Mouse (Mus musculus) lung, embryonic 15.5 days (tissue): ENCODE results near the gene Nfe2. TPM values are rescaled to one million over a fixed set of nuclear protein-coding genes. Genes with fewer than 3 reads are reported as not detected.

ENCODE experiments used
- ATAC-seq: fragments of 200-750 bp; cut with Nextera tagmentation; 2 replicates; pipeline ENCODE4 v1.8.0; 2017; ENCODE audit warnings: moderate number of reproducible peaks, borderline replicate concordance; ENCODE audit not compliant: low FRiP score, low TSS enrichment; ENCODE audit errors: extremely low read depth
- H3K27ac ChIP-seq: fragments of 300-500 bp; sonication (generic); 2 replicates; pipeline ENCODE4 v1.5.1; 2015; ENCODE audit warnings: moderate library complexity, mild to moderate bottlenecking, inconsistent platforms
- H3K27me3 ChIP-seq: fragments of 300-500 bp; sonication (generic); 2 replicates; pipeline ENCODE4 v1.6.1; 2015; ENCODE audit warnings: inconsistent platforms
- H3K36me3 ChIP-seq: fragments of 300-500 bp; sonication (generic); 2 replicates; pipeline ENCODE4 v1.6.1; 2015; ENCODE audit warnings: inconsistent platforms
- H3K4me1 ChIP-seq: fragments of 300-500 bp; sonication (generic); 2 replicates; pipeline ENCODE4 v1.6.1; 2015; ENCODE audit warnings: inconsistent platforms
- H3K4me2 ChIP-seq: fragments of 300-500 bp; sonication (generic); 2 replicates; pipeline ENCODE4 v1.6.1; 2015; ENCODE audit warnings: inconsistent platforms, mild to moderate bottlenecking, moderate library complexity
- H3K4me3 ChIP-seq: fragments of 300-500 bp; sonication (generic); 2 replicates; pipeline ENCODE4 v1.5.1; 2015; ENCODE audit warnings: mild to moderate bottlenecking, inconsistent platforms
- H3K9ac ChIP-seq: fragments of 300-500 bp; sonication (generic); 2 replicates; pipeline ENCODE4 v1.6.1; 2015; ENCODE audit warnings: inconsistent platforms
- H3K9me3 ChIP-seq: fragments of 300-500 bp; sonication (generic); 2 replicates; pipeline ENCODE4 v1.6.1; 2016; ENCODE audit warnings: inconsistent platforms
- WGBS: fragments of 180-500 bp; shearing (Covaris S2); methylation state at CpG from one replicate; pipeline ENCODE4 v1.1.7; 2015; 5-methylcytosine and 5-hydroxymethylcytosine counted together
- polyA plus RNA-seq: library from polyadenylated mRNA; unstranded; fragments of >200 nt; fragmentation: Nextera tagmentation; extraction: Ambion mirVana; gene quantifications from 2 replicates; pipeline ENCODE4 v1.2.1, GENCODE M21; 2015

Gene Nfe2
- 3.6 and 4.7 TPM in 2 replicates for polyA plus RNA-seq

GRCm38 (mm10) chr15:103257790-103258728 is at the start of gene Nfe2:
Nfe2 (minus strand) TSS chr15:103258403.
- Histone ChIP-seq H3K36me3 (no peaks in the 10 kb centered on the region), H3K4me1 (peaks cover 26% of the 10 kb centered on the region), H3K27ac (no peak within 1 kb of the TSS), H3K4me2 (peak within 1 kb of the TSS; percentile 45), H3K4me3 (peak within 1 kb of the TSS; percentile 9; the same call in 1 of the 2 replicates), H3K9me3 (no peaks in the 10 kb centered on the region), H3K27me3 (no peaks in the 10 kb centered on the region), H3K9ac (no peak within 1 kb of the TSS)
- WGBS: 9% methylated on average over 15 of the region's 15 CpGs
- ATAC-seq: peak; percentile 87

GRCm38 (mm10) chr15:103307125-103307524 is 48.9 kb upstream of the Nfe2 start:
- no peak overlapping the region for H3K4me3 ChIP-seq
- H3K9ac ChIP-seq: peak overlapping the region; percentile 41
- no peak for ATAC-seq
- H3K9me3 ChIP-seq: no peaks in the 10 kb centered on the region
- 0 out of 2 replicates have a peak overlapping the region, but pooled peaks have one; percentile 95 for H3K27ac ChIP-seq
- peaks cover 6% of the 10 kb centered on the region; the same call in 1 of the 2 replicates for H3K27me3 ChIP-seq
- 2% methylated on average over 7 of the region's 7 CpGs for WGBS
- peaks cover 54% of the 10 kb centered on the region for H3K4me1 ChIP-seq
- peak overlapping the region; percentile 41 for H3K4me2 ChIP-seq
- no peaks in the 10 kb centered on the region for H3K36me3 ChIP-seq

DNA sequence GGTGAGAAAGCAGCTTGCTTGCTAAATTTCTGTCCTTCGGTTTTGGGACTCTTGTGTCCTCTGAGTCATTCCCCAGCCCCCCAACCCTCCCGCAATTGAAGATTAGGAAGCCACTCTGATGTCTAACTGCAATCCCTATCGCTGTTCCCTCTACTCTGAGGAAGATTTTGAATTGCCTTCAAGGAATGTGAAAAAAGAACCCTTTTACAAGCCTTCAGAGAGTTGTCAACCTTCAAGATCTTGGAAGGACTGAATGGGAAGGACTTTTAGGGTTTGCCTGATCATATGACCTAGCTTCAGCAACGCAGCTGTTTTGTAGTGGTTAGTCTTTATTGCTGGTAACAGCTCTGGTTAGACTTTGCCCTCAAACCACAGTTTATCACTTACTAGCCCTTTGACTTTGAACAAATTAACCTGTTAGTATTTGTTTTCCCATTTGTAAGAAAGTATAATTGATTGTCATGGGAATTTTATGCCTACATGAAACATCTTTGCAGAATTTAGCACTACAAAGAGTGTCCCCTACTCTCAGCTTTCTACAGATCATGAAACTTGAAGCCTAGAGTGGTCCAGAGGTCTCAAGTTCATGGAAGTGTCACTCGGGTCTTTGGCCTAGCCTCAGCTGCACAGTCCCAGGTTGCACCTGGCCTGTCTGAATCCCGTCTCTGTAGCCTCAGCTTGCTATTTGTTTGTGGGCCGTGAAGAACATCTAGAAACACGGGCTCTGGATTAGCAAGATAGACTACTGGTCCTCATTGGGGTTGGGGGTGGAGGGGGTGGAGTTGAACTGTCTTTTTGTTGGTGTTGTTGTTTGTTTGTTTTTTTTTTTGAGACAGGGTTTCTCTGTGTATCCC is 47.8 kb upstream of the Nfe2 start:
- Histone ChIP-seq H3K9ac (peak overlapping the region; percentile 72), H3K4me1 (peaks cover 64% of the 10 kb centered on the region), H3K9me3 (no peaks in the 10 kb centered on the region), H3K27ac (peak overlapping the region; percentile 95), H3K4me2 (peak overlapping the region; percentile 73), H3K36me3 (no peaks in the 10 kb centered on the region), H3K27me3 (peaks cover 6% of the 10 kb centered on the region; the same call in 1 of the 2 replicates), H3K4me3 (peak overlapping the region; percentile 48)
- ATAC-seq: no peak
- WGBS: 27% methylated on average over 8 of the region's 8 CpGs

DNA sequence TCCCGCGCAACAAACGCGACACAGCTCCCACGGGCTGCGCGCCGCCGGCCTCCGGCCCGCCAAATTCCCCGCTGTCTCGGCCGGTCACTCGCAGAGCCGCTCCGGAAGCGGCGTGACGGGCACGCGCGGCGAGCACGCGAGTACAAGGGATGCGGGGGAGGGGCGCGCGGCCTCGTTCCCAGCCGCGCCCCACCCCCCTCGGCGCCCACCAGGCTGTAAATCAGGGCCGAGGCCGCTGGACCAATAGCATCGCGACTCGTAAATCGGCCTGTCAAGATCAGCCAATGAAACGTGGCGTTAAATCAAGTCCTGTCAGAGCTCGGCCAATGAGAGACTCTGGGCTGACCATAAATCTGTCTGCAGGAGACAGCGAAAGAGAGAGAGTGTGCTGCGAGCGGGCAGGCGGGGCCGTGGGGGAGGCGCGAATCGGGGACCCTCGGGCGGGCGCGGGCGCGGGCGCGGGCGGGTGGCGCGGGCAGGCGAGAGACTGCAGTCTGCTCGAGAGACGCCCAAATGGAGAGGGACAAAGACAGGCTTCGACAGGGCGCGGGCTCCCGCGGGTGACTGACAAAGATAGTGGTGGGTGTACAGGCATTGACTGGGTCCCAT is 47.0 kb upstream of the Nfe2 start:
- Histone ChIP-seq H3K36me3 (no peaks in the 10 kb centered on the region), H3K9me3 (no peaks in the 10 kb centered on the region), H3K4me3 (peak overlapping the region; percentile 48), H3K27me3 (peaks cover 6% of the 10 kb centered on the region; the same call in 1 of the 2 replicates), H3K4me2 (peak overlapping the region; percentile 73), H3K4me1 (peaks cover 72% of the 10 kb centered on the region), H3K9ac (peak overlapping the region; percentile 72), H3K27ac (peak overlapping the region; percentile 96)
- under 1% methylated on average over 71 of the region's 71 CpGs for WGBS
- ATAC-seq: peak; percentile 96

DNA sequence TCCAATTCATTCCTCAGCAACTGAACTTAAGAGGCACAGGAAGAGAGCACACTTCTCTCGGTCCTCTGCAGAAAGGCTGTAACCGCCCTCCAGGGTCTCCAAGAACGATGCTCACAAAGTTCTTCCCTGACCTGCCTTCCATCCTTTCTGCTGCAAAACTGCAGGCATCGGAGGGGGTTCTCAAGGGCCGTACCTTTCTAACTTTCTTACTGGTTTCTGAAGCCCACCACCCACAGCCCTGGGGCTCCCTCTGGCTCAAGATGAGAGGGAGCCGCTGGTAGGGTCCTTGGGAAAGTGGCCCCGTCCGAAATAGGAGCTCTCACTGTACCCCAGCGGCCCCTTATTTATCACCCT is 46.4 kb upstream of the Nfe2 start:
- Histone ChIP-seq H3K4me1 (peaks cover 78% of the 10 kb centered on the region), H3K27me3 (peaks cover 6% of the 10 kb centered on the region; the same call in 1 of the 2 replicates), H3K4me3 (peak overlapping the region; percentile 48), H3K9me3 (no peaks in the 10 kb centered on the region), H3K9ac (peak overlapping the region; percentile 57), H3K4me2 (peak overlapping the region; percentile 73), H3K36me3 (no peaks in the 10 kb centered on the region), H3K27ac (peak overlapping the region; percentile 96)
- 0% methylated on average over 9 of the region's 9 CpGs for WGBS
- ATAC-seq: peak; percentile 2; the same call in 1 of the 2 replicates

DNA sequence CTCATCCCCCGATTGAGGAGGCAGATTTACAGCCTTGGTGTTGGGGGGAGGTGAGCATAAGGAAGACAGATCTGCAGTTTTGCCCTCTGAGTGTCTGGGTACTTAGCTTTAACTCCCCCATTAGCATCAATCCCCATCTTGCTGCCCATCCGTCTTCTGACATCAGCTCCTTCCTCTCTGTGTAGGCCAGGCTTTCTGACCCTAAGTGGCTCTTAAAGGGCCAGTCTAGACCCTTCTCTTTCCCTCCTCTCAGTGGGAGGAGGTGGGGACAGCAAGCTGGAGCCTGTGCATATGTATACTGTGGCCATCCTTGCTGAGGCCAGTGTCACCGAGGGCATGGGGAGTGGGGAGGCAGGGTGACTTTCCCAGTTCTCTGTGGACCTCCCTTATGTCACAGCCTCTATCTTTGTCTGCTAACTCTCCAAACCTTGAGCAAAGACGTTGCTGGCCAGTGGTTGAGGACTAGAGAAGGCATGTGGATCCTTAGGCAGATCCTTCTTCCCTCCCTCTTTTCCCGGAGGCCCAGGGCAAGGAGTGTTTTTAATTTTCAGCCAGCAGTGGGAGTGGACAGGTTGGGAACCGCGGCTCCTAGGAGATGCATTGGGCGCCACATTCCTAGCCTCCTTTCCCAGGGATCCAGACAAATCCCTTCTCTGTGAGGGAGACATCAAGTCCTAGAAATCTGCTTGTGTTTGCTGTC is 45.9 kb upstream of the Nfe2 start:
- peak overlapping the region; percentile 57 for H3K9ac ChIP-seq
- peak overlapping the region; percentile 48 for H3K4me3 ChIP-seq
- H3K27ac ChIP-seq: peak overlapping the region; percentile 96
- H3K4me1 ChIP-seq: peaks cover 82% of the 10 kb centered on the region
- H3K4me2 ChIP-seq: peak overlapping the region; percentile 73
- 4% methylated on average over 8 of the region's 8 CpGs for WGBS
- no peaks in the 10 kb centered on the region for H3K9me3 ChIP-seq
- no peaks in the 10 kb centered on the region for H3K36me3 ChIP-seq
- ATAC-seq: no peak
- H3K27me3 ChIP-seq: peaks cover 3% of the 10 kb centered on the region; the same call in 1 of the 2 replicates

DNA sequence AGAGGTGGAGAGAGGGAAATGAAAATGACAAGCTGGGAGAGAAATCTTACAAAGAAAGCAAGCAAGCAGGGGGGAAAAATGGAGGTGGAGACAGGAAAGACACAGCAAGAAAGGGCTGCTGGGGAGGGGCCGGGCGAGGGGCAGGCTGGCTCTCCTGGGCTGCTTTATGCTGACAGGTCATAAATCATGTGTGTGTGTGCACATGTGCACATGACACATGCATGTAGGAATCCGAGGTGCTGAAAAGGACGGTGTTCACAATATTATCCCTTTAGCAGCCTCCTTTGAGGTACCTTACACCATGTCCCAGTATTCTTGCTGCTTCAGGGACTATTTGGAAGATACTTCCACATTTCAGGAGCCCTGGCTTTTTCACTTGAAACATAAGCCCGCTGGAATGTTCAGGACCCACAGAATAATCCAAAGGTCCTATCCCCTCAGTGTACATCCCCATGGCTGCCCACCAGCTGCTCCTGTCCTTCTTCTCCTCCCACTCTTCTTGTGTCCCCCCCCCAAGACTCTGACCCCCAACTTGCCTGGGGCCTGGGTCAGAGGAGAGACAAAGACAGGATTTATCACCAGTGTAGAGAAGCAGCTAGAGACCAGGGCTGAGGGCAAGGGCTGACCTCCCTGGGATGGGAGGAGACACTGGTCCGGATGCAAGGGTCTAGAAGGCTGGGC is 44.3 kb upstream of the Nfe2 start:
- Histone ChIP-seq H3K9ac (no peak overlapping the region), H3K27ac (peak overlapping the region; percentile 57), H3K27me3 (no peaks in the 10 kb centered on the region), H3K9me3 (no peaks in the 10 kb centered on the region), H3K4me2 (no peak overlapping the region), H3K4me3 (no peak overlapping the region), H3K36me3 (no peaks in the 10 kb centered on the region), H3K4me1 (peaks cover 84% of the 10 kb centered on the region)
- WGBS: 34% methylated on average over 6 of the region's 6 CpGs
- ATAC-seq: no peak

GRCm38 (mm10) chr15:103301547-103302340 is 43.5 kb upstream of the Nfe2 start:
- no peak for ATAC-seq
- Histone ChIP-seq H3K4me2 (no peak overlapping the region), H3K27ac (peak overlapping the region; percentile 57), H3K4me3 (no peak overlapping the region), H3K9me3 (no peaks in the 10 kb centered on the region), H3K36me3 (0 out of 2 replicates have a peak, but pooled peaks cover 3% of the 10 kb centered on the region), H3K9ac (no peak overlapping the region), H3K4me1 (peaks cover 81% of the 10 kb centered on the region), H3K27me3 (no peaks in the 10 kb centered on the region)
- 27% methylated on average over 5 of the region's 5 CpGs for WGBS

DNA sequence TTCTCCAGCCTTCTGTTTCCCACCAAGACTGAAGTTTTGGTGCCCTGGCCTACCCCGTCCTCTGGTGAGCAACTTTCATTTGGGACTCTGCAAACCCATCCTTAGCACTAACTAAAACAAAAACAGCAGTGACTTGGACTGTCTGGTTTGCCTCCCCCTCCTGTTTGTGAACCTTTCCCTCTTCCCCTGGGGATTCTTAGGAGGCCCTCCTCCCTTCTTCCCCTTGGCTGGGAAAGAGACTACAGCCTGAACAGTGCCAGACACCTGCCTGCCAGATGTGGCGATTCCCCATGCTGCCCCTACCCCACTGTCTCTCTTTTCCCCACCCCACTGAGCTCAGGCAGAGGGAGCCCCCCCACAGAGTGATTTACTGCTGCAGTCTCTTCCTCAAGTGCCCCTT is 42.8 kb upstream of the Nfe2 start:
- WGBS: 42% methylated on average over 2 of the region's 2 CpGs
- 0 out of 2 replicates have a peak, but pooled peaks cover 7% of the 10 kb centered on the region for H3K36me3 ChIP-seq
- no peaks in the 10 kb centered on the region for H3K27me3 ChIP-seq
- no peak overlapping the region for H3K4me2 ChIP-seq
- H3K4me1 ChIP-seq: peaks cover 82% of the 10 kb centered on the region
- H3K4me3 ChIP-seq: no peak overlapping the region
- peak overlapping the region; percentile 93 for H3K27ac ChIP-seq
- no peak for ATAC-seq
- no peaks in the 10 kb centered on the region for H3K9me3 ChIP-seq
- no peak overlapping the region for H3K9ac ChIP-seq

DNA sequence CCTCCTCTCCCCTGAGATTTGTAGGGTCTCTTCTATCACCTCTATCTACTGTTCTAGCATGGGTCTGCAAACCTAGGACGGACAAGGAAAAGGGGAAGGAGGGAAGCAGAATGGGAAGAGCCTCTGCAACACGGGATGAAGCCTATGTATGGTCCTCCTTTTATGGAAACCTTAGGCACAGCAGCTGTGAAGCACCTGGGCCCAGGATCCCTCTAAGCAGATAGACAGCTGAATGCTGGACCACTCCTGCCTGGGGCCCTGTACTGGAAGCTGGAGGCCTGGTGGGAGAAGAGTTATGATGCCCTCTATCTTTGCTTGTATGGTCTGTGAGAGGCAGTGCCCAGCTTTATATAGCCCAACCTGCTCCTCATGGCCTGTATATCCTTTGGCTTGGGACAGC is 42.4 kb upstream of the Nfe2 start:
- Histone ChIP-seq H3K9me3 (no peaks in the 10 kb centered on the region), H3K9ac (0 out of 2 replicates have a peak overlapping the region, but pooled peaks have one; percentile 3), H3K36me3 (0 out of 2 replicates have a peak, but pooled peaks cover 7% of the 10 kb centered on the region), H3K4me1 (peaks cover 82% of the 10 kb centered on the region), H3K4me3 (no peak overlapping the region), H3K27ac (peak overlapping the region; percentile 93), H3K27me3 (no peaks in the 10 kb centered on the region), H3K4me2 (peak overlapping the region; percentile 28; the same call in 1 of the 2 replicates)
- no peak for ATAC-seq
- WGBS: 21% methylated on average over 2 of the region's 2 CpGs
